Mouse (Mus musculus): ENCODE measurements around the gene Eml4. TPM values are rescaled to one million over a fixed set of nuclear protein-coding genes. Genes with fewer than 3 reads are reported as not detected.

The Eml4 gene
- polyA plus RNA-seq, 1 experiment from 2014 or later, result 31.7 TPM

- no peak overlapping the region for H3K27ac ChIP-seq (ENCODE audit: low read length)
- H3K36me3 ChIP-seq (ENCODE audit: control insufficient read depth, insufficient read depth), result no peaks in the 10 kb centered on the region
- H3K27me3 ChIP-seq (replicated peaks; ENCODE audit: control insufficient read depth, insufficient read depth, low read length), result no peaks in the 10 kb centered on the region
- WGBS, result 80% methylated on average over 13 of the region's 13 CpGs
- no peak overlapping the region for H3K9ac ChIP-seq (replicated peaks; ENCODE audit: low read depth, low read length)
- H3K9me3 ChIP-seq (ENCODE audit: control insufficient read depth, low read length), result no peaks in the 10 kb centered on the region
- H3K4me2 ChIP-seq (ENCODE audit: low read length), result no peak overlapping the region
- H3K4me3 ChIP-seq (replicated peaks; ENCODE audit: low read length), result no peak overlapping the region
- ATAC-seq, result no peak
- no peaks in the 10 kb centered on the region for H3K4me1 ChIP-seq (replicated peaks; ENCODE audit: control insufficient read depth, insufficient read depth, low read length)
Measured at GRCm38 (mm10) chr17:83339368-83340085, 11.2 kb upstream of the Eml4 start.

GRCm38 (mm10) chr17:83340895-83341524, 9.7 kb upstream of the Eml4 start:
- ATAC-seq, result no peak
- Histone ChIP-seq H3K9me3 (ENCODE audit: control insufficient read depth, low read length) (no peaks in the 10 kb centered on the region), H3K27ac (ENCODE audit: low read length) (no peak overlapping the region), H3K36me3 (ENCODE audit: control insufficient read depth, insufficient read depth) (no peaks in the 10 kb centered on the region), H3K27me3 (replicated peaks; ENCODE audit: control insufficient read depth, insufficient read depth, low read length) (no peaks in the 10 kb centered on the region), H3K4me3 (replicated peaks; ENCODE audit: low read length) (no peak overlapping the region), H3K4me1 (replicated peaks; ENCODE audit: control insufficient read depth, insufficient read depth, low read length) (no peaks in the 10 kb centered on the region), H3K4me2 (ENCODE audit: low read length) (no peak overlapping the region), H3K9ac (replicated peaks; ENCODE audit: low read depth, low read length) (no peak overlapping the region)
- 80% methylated on average over 16 of the region's 16 CpGs for WGBS

DNA sequence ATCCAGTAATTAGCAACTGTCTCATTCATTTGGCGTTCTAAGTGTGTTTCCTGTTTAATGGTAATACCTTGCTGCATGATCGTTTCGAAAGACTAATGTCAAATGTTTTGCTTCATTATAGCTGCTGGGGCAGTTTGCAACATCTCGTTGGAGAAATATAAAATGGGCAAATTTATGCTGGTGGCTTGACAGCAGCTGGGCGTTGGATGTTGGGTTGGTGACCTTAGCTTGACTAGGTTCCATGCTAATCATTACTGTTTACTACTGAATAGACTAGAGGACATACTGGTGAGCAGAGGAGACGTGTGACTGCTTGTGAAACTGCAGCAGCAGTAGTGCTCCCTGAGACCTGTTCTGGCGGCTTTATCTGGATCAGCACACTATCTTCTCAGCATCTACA, 6.5 kb upstream of the Eml4 start:
- H3K27me3 ChIP-seq (replicated peaks; ENCODE audit: control insufficient read depth, insufficient read depth, low read length), result no peaks in the 10 kb centered on the region
- H3K4me3 ChIP-seq (replicated peaks; ENCODE audit: low read length), result no peak overlapping the region
- H3K4me1 ChIP-seq (replicated peaks; ENCODE audit: control insufficient read depth, insufficient read depth, low read length), result no peaks in the 10 kb centered on the region
- no peak overlapping the region for H3K4me2 ChIP-seq (ENCODE audit: low read length)
- no peak for ATAC-seq
- H3K36me3 ChIP-seq (ENCODE audit: control insufficient read depth, insufficient read depth), result no peaks in the 10 kb centered on the region
- no peak overlapping the region for H3K27ac ChIP-seq (ENCODE audit: low read length)
- WGBS, result 74% methylated on average over 7 of the region's 7 CpGs
- H3K9ac ChIP-seq (replicated peaks; ENCODE audit: low read depth, low read length), result no peak overlapping the region
- H3K9me3 ChIP-seq (ENCODE audit: control insufficient read depth, low read length), result no peaks in the 10 kb centered on the region

GRCm38 (mm10) chr17:83348056-83348822, 2.5 kb upstream of the Eml4 start:
- no peak overlapping the region for H3K9ac ChIP-seq (replicated peaks; ENCODE audit: low read depth, low read length)
- H3K9me3 ChIP-seq (ENCODE audit: control insufficient read depth, low read length), result no peaks in the 10 kb centered on the region
- 73% methylated on average over 9 of the region's 9 CpGs for WGBS
- no peak for ATAC-seq
- peaks cover 10% of the 10 kb centered on the region for H3K4me1 ChIP-seq (replicated peaks; ENCODE audit: control insufficient read depth, insufficient read depth, low read length)
- H3K36me3 ChIP-seq (ENCODE audit: control insufficient read depth, insufficient read depth), result no peaks in the 10 kb centered on the region
- no peaks in the 10 kb centered on the region for H3K27me3 ChIP-seq (replicated peaks; ENCODE audit: control insufficient read depth, insufficient read depth, low read length)
- H3K27ac ChIP-seq (ENCODE audit: low read length), result no peak overlapping the region
- H3K4me3 ChIP-seq (replicated peaks; ENCODE audit: low read length), result no peak overlapping the region
- H3K4me2 ChIP-seq (ENCODE audit: low read length), result no peak overlapping the region

GRCm38 (mm10) chr17:83351119-83351531, 394 bp downstream of the Eml4 start:
- peak overlapping the region; percentile 81 for H3K4me3 ChIP-seq (replicated peaks; ENCODE audit: low read length)
- H3K4me1 ChIP-seq (replicated peaks; ENCODE audit: control insufficient read depth, insufficient read depth, low read length), result peaks cover 10% of the 10 kb centered on the region
- no peaks in the 10 kb centered on the region for H3K36me3 ChIP-seq (ENCODE audit: control insufficient read depth, insufficient read depth)
- under 1% methylated on average over 42 of the region's 57 CpGs for WGBS
- H3K9me3 ChIP-seq (ENCODE audit: control insufficient read depth, low read length), result no peaks in the 10 kb centered on the region
- H3K9ac ChIP-seq (replicated peaks; ENCODE audit: low read depth, low read length), result peak overlapping the region; percentile 87
- H3K27ac ChIP-seq (ENCODE audit: low read length), result peak overlapping the region; percentile 86
- peak; percentile 75 for ATAC-seq
- peak overlapping the region; percentile 75 for H3K4me2 ChIP-seq (ENCODE audit: low read length)
- no peaks in the 10 kb centered on the region for H3K27me3 ChIP-seq (replicated peaks; ENCODE audit: control insufficient read depth, insufficient read depth, low read length)

- no peak for ATAC-seq
- WGBS, result 6% methylated on average over 13 of the region's 13 CpGs
Measured at GRCm38 (mm10) chr17:83351601-83352413, 1.1 kb downstream of the Eml4 start.

GRCm38 (mm10) chr17:83352456-83352855, 1.7 kb downstream of the Eml4 start:
- H3K9me3 ChIP-seq (ENCODE audit: control insufficient read depth, low read length), result no peaks in the 10 kb centered on the region
- no peaks in the 10 kb centered on the region for H3K36me3 ChIP-seq (ENCODE audit: control insufficient read depth, insufficient read depth)
- no peaks in the 10 kb centered on the region for H3K27me3 ChIP-seq (replicated peaks; ENCODE audit: control insufficient read depth, insufficient read depth, low read length)
- ATAC-seq, result no peak
- H3K4me2 ChIP-seq (ENCODE audit: low read length), result peak overlapping the region; percentile 40
- H3K27ac ChIP-seq (ENCODE audit: low read length), result no peak overlapping the region
- H3K9ac ChIP-seq (replicated peaks; ENCODE audit: low read depth, low read length), result no peak overlapping the region
- H3K4me3 ChIP-seq (replicated peaks; ENCODE audit: low read length), result no peak overlapping the region
- 7% methylated on average over 2 of the region's 2 CpGs for WGBS
- peaks cover 10% of the 10 kb centered on the region for H3K4me1 ChIP-seq (replicated peaks; ENCODE audit: control insufficient read depth, insufficient read depth, low read length)

More at GRCm38 (mm10) chr17:83351601-83352413, 1.1 kb downstream of the Eml4 start:
- Histone ChIP-seq H3K4me2 (ENCODE audit: low read length) (peak overlapping the region; percentile 75), H3K9me3 (ENCODE audit: control insufficient read depth, low read length) (no peaks in the 10 kb centered on the region), H3K4me3 (replicated peaks; ENCODE audit: low read length) (peak overlapping the region; percentile 81), H3K4me1 (replicated peaks; ENCODE audit: control insufficient read depth, insufficient read depth, low read length) (peaks cover 10% of the 10 kb centered on the region), H3K36me3 (ENCODE audit: control insufficient read depth, insufficient read depth) (no peaks in the 10 kb centered on the region), H3K27ac (ENCODE audit: low read length) (no peak overlapping the region), H3K27me3 (replicated peaks; ENCODE audit: control insufficient read depth, insufficient read depth, low read length) (no peaks in the 10 kb centered on the region), H3K9ac (replicated peaks; ENCODE audit: low read depth, low read length) (peak overlapping the region; percentile 87)

DNA sequence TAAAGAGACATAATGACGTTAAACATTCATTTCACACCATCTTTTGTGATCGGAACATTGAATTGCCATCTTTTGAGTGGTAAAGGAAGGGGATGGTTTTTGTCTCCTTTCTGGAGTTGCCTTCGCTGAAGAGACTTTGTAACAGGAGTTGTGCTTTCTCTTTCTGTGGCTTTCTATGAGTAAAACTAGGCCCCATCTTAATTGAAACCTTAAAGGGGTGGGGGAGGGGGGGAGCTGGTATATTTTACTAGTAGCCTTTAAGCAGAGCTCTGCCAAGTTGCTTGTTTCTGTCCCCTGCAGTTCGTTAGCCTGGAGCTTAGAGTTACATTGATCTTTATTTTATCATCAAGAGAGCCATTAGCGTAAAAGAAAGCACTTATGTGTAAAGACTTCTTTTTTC, 2.3 kb downstream of the Eml4 start:
- Histone ChIP-seq H3K4me1 (replicated peaks; ENCODE audit: control insufficient read depth, insufficient read depth, low read length) (peaks cover 10% of the 10 kb centered on the region), H3K27me3 (replicated peaks; ENCODE audit: control insufficient read depth, insufficient read depth, low read length) (no peaks in the 10 kb centered on the region), H3K27ac (ENCODE audit: low read length) (no peak overlapping the region), H3K9ac (replicated peaks; ENCODE audit: low read depth, low read length) (no peak overlapping the region), H3K9me3 (ENCODE audit: control insufficient read depth, low read length) (no peaks in the 10 kb centered on the region), H3K4me3 (replicated peaks; ENCODE audit: low read length) (no peak overlapping the region), H3K36me3 (ENCODE audit: control insufficient read depth, insufficient read depth) (no peaks in the 10 kb centered on the region), H3K4me2 (ENCODE audit: low read length) (peak overlapping the region; percentile 40)
- 7% methylated on average over 5 of the region's 5 CpGs for WGBS
- ATAC-seq, result no peak

DNA sequence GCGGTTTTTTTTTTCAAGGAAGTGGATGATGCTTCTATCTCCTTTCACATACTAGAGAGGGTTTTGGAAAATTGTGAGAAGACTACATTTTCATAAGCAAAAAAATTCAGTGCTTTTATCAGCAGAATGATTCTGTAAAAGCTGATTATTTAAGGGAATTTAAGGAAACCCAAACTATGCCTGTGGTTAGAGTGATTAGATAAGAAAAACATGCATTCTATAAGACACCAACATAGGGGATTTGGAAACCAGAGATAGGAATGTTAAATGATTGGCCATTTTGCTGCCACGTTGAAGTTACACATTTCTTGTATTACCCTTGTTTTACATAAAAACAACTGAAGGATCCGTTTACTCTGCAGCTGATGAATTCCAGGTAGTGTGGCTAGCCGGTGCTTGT, 2.7 kb downstream of the Eml4 start:
- Histone ChIP-seq H3K9ac (replicated peaks; ENCODE audit: low read depth, low read length) (no peak overlapping the region), H3K4me3 (replicated peaks; ENCODE audit: low read length) (no peak overlapping the region), H3K27ac (ENCODE audit: low read length) (no peak overlapping the region), H3K4me2 (ENCODE audit: low read length) (no peak overlapping the region), H3K36me3 (ENCODE audit: control insufficient read depth, insufficient read depth) (no peaks in the 10 kb centered on the region), H3K27me3 (replicated peaks; ENCODE audit: control insufficient read depth, insufficient read depth, low read length) (no peaks in the 10 kb centered on the region), H3K4me1 (replicated peaks; ENCODE audit: control insufficient read depth, insufficient read depth, low read length) (peaks cover 12% of the 10 kb centered on the region), H3K9me3 (ENCODE audit: control insufficient read depth, low read length) (no peaks in the 10 kb centered on the region)
- no peak for ATAC-seq
- WGBS, result 56% methylated on average over 4 of the region's 4 CpGs
